Mouse (Mus musculus) E14TG2a.4 (cell line): ENCODE measurements at regions not wholly inside any gene's neighbourhood (a gene's known extent, or its start where the extent isn't known, plus 50 kb on each side); places are given as distances from the start of the nearest gene placed in this dataset.

Source experiments
- CTCF ChIP-seq: conservative IDR thresholded peaks from 2 replicates; pipeline ENCODE4 v1.5.1; 2014; ENCODE audit warnings: low read length
- NANOG ChIP-seq: IDR thresholded peaks from 2 replicates; pipeline ENCODE4 v1.6.1; 2014; ENCODE audit warnings: borderline replicate concordance, low read length, mixed read lengths
- POU5F1 ChIP-seq: IDR thresholded peaks from 2 replicates; pipeline ENCODE4 v1.6.1; 2014; ENCODE audit warnings: low read length, borderline replicate concordance

DNA sequence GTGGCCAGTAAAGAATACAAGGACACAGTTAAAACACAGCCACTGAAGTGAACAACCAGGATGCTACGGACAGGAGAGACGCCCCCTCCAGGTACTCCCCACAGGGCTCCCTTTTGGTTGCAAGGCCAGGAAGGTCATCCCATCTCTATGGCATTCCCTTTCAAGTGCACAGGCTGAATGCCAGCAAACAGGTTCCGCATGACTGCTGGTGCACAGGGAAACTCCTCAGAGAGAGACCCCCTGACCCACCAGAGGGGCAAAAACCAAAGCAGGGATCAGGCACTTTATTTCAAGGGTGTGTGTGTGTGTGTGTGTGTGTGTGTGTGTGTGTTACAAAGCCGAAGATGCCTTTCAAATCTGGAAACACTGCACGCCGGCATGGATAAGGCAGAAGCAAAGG lies 721.1 kb downstream of the Nr2f2 start:
- TF ChIP-seq CTCF (no peak), POU5F1 (no peak), NANOG (no peak)
